Mouse (Mus musculus): ENCODE measurements around the gene Lgr6. TPM values are rescaled to one million over a fixed set of nuclear protein-coding genes. Genes with fewer than 3 reads are reported as not detected.

The Lgr6 gene
- polyA plus RNA-seq, 1 experiment: 0.16 TPM

GRCm38 (mm10) chr1:135097441-135097840 is 7.6 kb downstream of the Lgr6 start:
- no peak for TF ChIP-seq GATA1 (IDR thresholded peaks at IDR 0.05; ENCODE audit: low read length)

- no peak for TF ChIP-seq GATA1 (IDR thresholded peaks at IDR 0.05; ENCODE audit: low read length)
Observed at GRCm38 (mm10) chr1:135096312-135096711, 8.8 kb downstream of the Lgr6 start.

GRCm38 (mm10) chr1:135095189-135095588 is 9.9 kb downstream of the Lgr6 start:
- no peak for TF ChIP-seq GATA1 (IDR thresholded peaks at IDR 0.05; ENCODE audit: low read length)

- no peak for TF ChIP-seq GATA1 (IDR thresholded peaks at IDR 0.05; ENCODE audit: low read length)
Observed at GRCm38 (mm10) chr1:135094723-135095122, 10.4 kb downstream of the Lgr6 start.

- TF ChIP-seq GATA1 (IDR thresholded peaks at IDR 0.05; ENCODE audit: low read length): no peak
Observed at GRCm38 (mm10) chr1:135090914-135091313, 14.2 kb downstream of the Lgr6 start.

- TF ChIP-seq GATA1 (IDR thresholded peaks at IDR 0.05; ENCODE audit: low read length): no peak
Observed at GRCm38 (mm10) chr1:135089626-135090025, 15.4 kb downstream of the Lgr6 start.

- no peak for TF ChIP-seq GATA1 (IDR thresholded peaks at IDR 0.05; ENCODE audit: low read length)
Observed at GRCm38 (mm10) chr1:135087414-135087813, 17.7 kb downstream of the Lgr6 start.

- TF ChIP-seq GATA1 (IDR thresholded peaks at IDR 0.05; ENCODE audit: low read length): no peak
Observed at GRCm38 (mm10) chr1:135086015-135086414, 19.1 kb downstream of the Lgr6 start.

GRCm38 (mm10) chr1:135085296-135085871 is 19.7 kb downstream of the Lgr6 start:
- TF ChIP-seq GATA1 (IDR thresholded peaks at IDR 0.05; ENCODE audit: low read length): no peak

GRCm38 (mm10) chr1:135083465-135083864 is 21.6 kb downstream of the Lgr6 start:
- no peak for TF ChIP-seq GATA1 (IDR thresholded peaks at IDR 0.05; ENCODE audit: low read length)

GRCm38 (mm10) chr1:135082267-135082666 is 22.8 kb downstream of the Lgr6 start:
- no peak for TF ChIP-seq GATA1 (IDR thresholded peaks at IDR 0.05; ENCODE audit: low read length)

- TF ChIP-seq GATA1 (IDR thresholded peaks at IDR 0.05; ENCODE audit: low read length): no peak
Observed at GRCm38 (mm10) chr1:135079021-135079420, 26.1 kb downstream of the Lgr6 start.

GRCm38 (mm10) chr1:135076470-135076869 is 28.6 kb downstream of the Lgr6 start:
- no peak for TF ChIP-seq GATA1 (IDR thresholded peaks at IDR 0.05; ENCODE audit: low read length)

GRCm38 (mm10) chr1:135075270-135075669 is 29.8 kb downstream of the Lgr6 start:
- no peak for TF ChIP-seq GATA1 (IDR thresholded peaks at IDR 0.05; ENCODE audit: low read length)

GRCm38 (mm10) chr1:135072643-135073042 is 32.4 kb downstream of the Lgr6 start:
- no peak for TF ChIP-seq GATA1 (IDR thresholded peaks at IDR 0.05; ENCODE audit: low read length)

- no peak for TF ChIP-seq GATA1 (IDR thresholded peaks at IDR 0.05; ENCODE audit: low read length)
Observed at GRCm38 (mm10) chr1:135069841-135070240, 35.2 kb downstream of the Lgr6 start.

- TF ChIP-seq GATA1 (IDR thresholded peaks at IDR 0.05; ENCODE audit: low read length): no peak
Observed at GRCm38 (mm10) chr1:135064525-135064924, 40.6 kb downstream of the Lgr6 start.

- no peak for TF ChIP-seq GATA1 (IDR thresholded peaks at IDR 0.05; ENCODE audit: low read length)
Observed at GRCm38 (mm10) chr1:135062936-135063335, 42.1 kb downstream of the Lgr6 start.

Data from G1E-ER4 (cell line).